ENCODE assay signal across 8 mouse cellular contexts in genomic region chr10:75558515-75558914, GRCm38 (mm10). TPM values are rescaled to one million over a fixed set of nuclear protein-coding genes. Genes with fewer than 3 reads are reported as not detected.
A peak's percentile ranks its signal among the peaks of the same experiment; 100 is the strongest.
DNase-seq lines count a peak whose midpoint lies in the region; ATAC-seq lines count a peak whose summit lies in the region.

No protein-coding gene starts in this region.

- peak overlapping the region; percentile 64 for H3K4me3 ChIP-seq in forebrain, embryonic 13.5 days
- no peak overlapping the region for H3K4me3 ChIP-seq in limb, embryonic 12.5 days (replicated peaks)

- no peaks in the 10 kb centered on the region for H3K9me3 ChIP-seq in forebrain, embryonic 13.5 days (replicated peaks)
- H3K9me3 ChIP-seq in limb, embryonic 12.5 days, result no peaks in the 10 kb centered on the region

- H3K9ac ChIP-seq in forebrain, embryonic 13.5 days, result peak overlapping the region; percentile 90
- no peak overlapping the region for H3K9ac ChIP-seq in limb, embryonic 12.5 days (replicated peaks)

- H3K27ac ChIP-seq in forebrain, embryonic 13.5 days, result peak overlapping the region; percentile 81
- no peak overlapping the region for H3K27ac ChIP-seq in limb, embryonic 12.5 days

- H3K27me3 ChIP-seq in forebrain, embryonic 13.5 days, result peaks cover 25% of the 10 kb centered on the region
- peaks cover 49% of the 10 kb centered on the region for H3K27me3 ChIP-seq in limb, embryonic 12.5 days

- peaks cover 55% of the 10 kb centered on the region for H3K4me1 ChIP-seq in forebrain, embryonic 13.5 days
- peaks cover 39% of the 10 kb centered on the region for H3K4me1 ChIP-seq in limb, embryonic 12.5 days (replicated peaks)

- H3K36me3 ChIP-seq in forebrain, embryonic 13.5 days (ENCODE audit: poor library complexity, severe bottlenecking), result peaks cover 7% of the 10 kb centered on the region
- H3K36me3 ChIP-seq in limb, embryonic 12.5 days, result no peaks in the 10 kb centered on the region

- H3K4me2 ChIP-seq in forebrain, embryonic 13.5 days, result peak overlapping the region; percentile 94
- peak overlapping the region; percentile 99; the same call in 1 of the 2 replicates for H3K4me2 ChIP-seq in limb, embryonic 12.5 days

- WGBS in forebrain, embryonic 13.5 days, result 21% methylated on average over 3 of the region's 3 CpGs
- 34% methylated on average over 3 of the region's 3 CpGs for WGBS in limb, embryonic 12.5 days

- no peak for DNase-seq in frontal cortex, adult 2 months (ENCODE audit: extremely low spot score in 1 of 2, low spot score in 1 of 2)
- peak; percentile 59 for DNase-seq in NIH3T3 (ENCODE audit: low read depth)
- no peak for DNase-seq in adrenal gland, postnatal 14 days
- DNase-seq in lung, postnatal 36 days, result no peak
- DNase-seq in thymus, postnatal 10 days (ENCODE audit: low spot score in 2 of 2), result no peak

- ATAC-seq in frontal cortex, adult (ENCODE audit: low TSS enrichment), result peak; percentile 20; the same call in 1 of the 2 replicates
- peak; percentile 43 for ATAC-seq in forebrain, embryonic 13.5 days
- ATAC-seq in limb, embryonic 12.5 days (ENCODE audit: insufficient number of reproducible peaks, insufficient read depth, low FRiP score, low TSS enrichment, low read depth), result no peak

RNA-seq across cellular contexts. Expression of gene Lrrc75b, which starts 1.6 kb away (rescaled TPM):
- 8.4 and 8.7 TPM in 2 replicates for polyA plus RNA-seq in frontal cortex, adult 2 months (2012; rRNA removed)
- 10.4 and 11.7 TPM in 2 replicates for polyA plus RNA-seq in forebrain, embryonic 13.5 days (2015; fragmentation: Nextera tagmentation; extraction: Ambion mirVana)
- 0.93 and 1.3 TPM in 2 replicates for polyA plus RNA-seq in limb, embryonic 12.5 days (2016; fragmentation: Nextera tagmentation; extraction: Ambion mirVana)
- 0.70 and 1.1 TPM in 2 replicates for total RNA-seq in adrenal gland, postnatal 14 days (2021)

RNA-seq across cellular contexts. Expression of gene Ggt1, which starts 2.9 kb away (rescaled TPM):
- 4.2 and 4.8 TPM in 2 replicates for polyA plus RNA-seq in frontal cortex, adult 2 months (2012; rRNA removed)
- 1.1 and 2.3 TPM in 2 replicates for polyA plus RNA-seq in forebrain, embryonic 13.5 days (2015; fragmentation: Nextera tagmentation; extraction: Ambion mirVana)
- polyA plus RNA-seq in limb, embryonic 12.5 days (2016; fragmentation: Nextera tagmentation; extraction: Ambion mirVana), result 0.79 and 0.88 TPM in 2 replicates
- 1.7 TPM in 1 of 2 replicates, not detected in the other for total RNA-seq in adrenal gland, postnatal 14 days (2021)

RNA-seq across cellular contexts. Expression of gene Ggt5, which starts 30.6 kb away (rescaled TPM):
- polyA plus RNA-seq in frontal cortex, adult 2 months (2012; rRNA removed), result 3.2 and 4.7 TPM in 2 replicates
- 1.4 and 2.8 TPM in 2 replicates for polyA plus RNA-seq in forebrain, embryonic 13.5 days (2015; fragmentation: Nextera tagmentation; extraction: Ambion mirVana)
- 0.70 and 1.1 TPM in 2 replicates for polyA plus RNA-seq in limb, embryonic 12.5 days (2016; fragmentation: Nextera tagmentation; extraction: Ambion mirVana)
- total RNA-seq in adrenal gland, postnatal 14 days (2021), result 6.2 and 8.0 TPM in 2 replicates

RNA-seq across cellular contexts. Expression of gene Gucd1, which starts 40.7 kb away (rescaled TPM):
- polyA plus RNA-seq in frontal cortex, adult 2 months (2012; rRNA removed), result 15.9 and 17.2 TPM in 2 replicates
- polyA plus RNA-seq in forebrain, embryonic 13.5 days (2015; fragmentation: Nextera tagmentation; extraction: Ambion mirVana), result 21.1 and 24.9 TPM in 2 replicates
- polyA plus RNA-seq in limb, embryonic 12.5 days (2016; fragmentation: Nextera tagmentation; extraction: Ambion mirVana), result 24.0 and 30.0 TPM in 2 replicates
- 41.0 and 61.5 TPM in 2 replicates for total RNA-seq in adrenal gland, postnatal 14 days (2021)

RNA-seq across cellular contexts. Expression of gene Snrpd3, which starts 41.2 kb away (rescaled TPM):
- 33.8 and 34.6 TPM in 2 replicates for polyA plus RNA-seq in frontal cortex, adult 2 months (2012; rRNA removed)
- 188 and 198 TPM in 2 replicates for polyA plus RNA-seq in forebrain, embryonic 13.5 days (2015; fragmentation: Nextera tagmentation; extraction: Ambion mirVana)
- 179 and 203 TPM in 2 replicates for polyA plus RNA-seq in limb, embryonic 12.5 days (2016; fragmentation: Nextera tagmentation; extraction: Ambion mirVana)
- total RNA-seq in adrenal gland, postnatal 14 days (2021), result 87.9 and 88.0 TPM in 2 replicates
